Mouse (Mus musculus) CH12.LX (cell line): ENCODE results near the gene Tex35.

Experiments
- CTCF ChIP-seq, 2 experiments: IDR thresholded peaks in 1 of 2; conservative IDR thresholded peaks in 1 of 2; 2 replicates each; pipeline ENCODE4 v1.5.1; 2011 to 2012; ENCODE audit warnings: low read depth in 2 of 2, low read length in 2 of 2, improper control_type of control experiment in 1 of 2, inconsistent platforms in 1 of 2, mild to moderate bottlenecking in 1 of 2, moderate library complexity in 1 of 2
- EP300 ChIP-seq: IDR thresholded peaks from 2 replicates; pipeline ENCODE4 v1.6.1; 2011; ENCODE audit warnings: low read length, improper control_type of control experiment
- KAT2A ChIP-seq: IDR thresholded peaks from 2 replicates; pipeline ENCODE4 v1.6.1; 2012; ENCODE audit warnings: low read length, improper control_type of control experiment, inconsistent platforms; ENCODE audit not compliant: insufficient replicate concordance
- MAX ChIP-seq: IDR thresholded peaks from 2 replicates; pipeline ENCODE4 v1.6.1; 2011; ENCODE audit warnings: low read length, improper control_type of control experiment
- MEF2A ChIP-seq: IDR thresholded peaks from 2 replicates; pipeline ENCODE4 v1.6.1; 2014; ENCODE audit warnings: low read depth, mild to moderate bottlenecking, inconsistent platforms, low read length, improper control_type of control experiment, borderline replicate concordance
- PAX5 ChIP-seq: IDR thresholded peaks from 2 replicates; pipeline ENCODE4 v1.6.1; 2012; ENCODE audit warnings: low read length, inconsistent platforms, mixed read lengths
- POLR2A ChIP-seq: IDR thresholded peaks from 2 replicates; pipeline ENCODE4 v1.6.1; 2011; ENCODE audit warnings: low read depth, mild to moderate bottlenecking, improper control_type of control experiment, low read length
- ZC3H11A ChIP-seq: IDR thresholded peaks from 2 replicates; pipeline ENCODE4 v1.6.1; 2012; ENCODE audit warnings: low read depth, mild to moderate bottlenecking, inconsistent platforms, low read length, improper control_type of control experiment
- ZMIZ1 ChIP-seq: IDR thresholded peaks from 2 replicates; pipeline ENCODE4 v1.6.1; 2012; ENCODE audit warnings: low read depth, mild to moderate bottlenecking, inconsistent platforms, low read length, improper control_type of control experiment
- ZNF384 ChIP-seq: IDR thresholded peaks from 2 replicates; pipeline ENCODE4 v1.6.1; 2012; ENCODE audit warnings: low read depth, low read length, improper control_type of control experiment, inconsistent platforms

DNA sequence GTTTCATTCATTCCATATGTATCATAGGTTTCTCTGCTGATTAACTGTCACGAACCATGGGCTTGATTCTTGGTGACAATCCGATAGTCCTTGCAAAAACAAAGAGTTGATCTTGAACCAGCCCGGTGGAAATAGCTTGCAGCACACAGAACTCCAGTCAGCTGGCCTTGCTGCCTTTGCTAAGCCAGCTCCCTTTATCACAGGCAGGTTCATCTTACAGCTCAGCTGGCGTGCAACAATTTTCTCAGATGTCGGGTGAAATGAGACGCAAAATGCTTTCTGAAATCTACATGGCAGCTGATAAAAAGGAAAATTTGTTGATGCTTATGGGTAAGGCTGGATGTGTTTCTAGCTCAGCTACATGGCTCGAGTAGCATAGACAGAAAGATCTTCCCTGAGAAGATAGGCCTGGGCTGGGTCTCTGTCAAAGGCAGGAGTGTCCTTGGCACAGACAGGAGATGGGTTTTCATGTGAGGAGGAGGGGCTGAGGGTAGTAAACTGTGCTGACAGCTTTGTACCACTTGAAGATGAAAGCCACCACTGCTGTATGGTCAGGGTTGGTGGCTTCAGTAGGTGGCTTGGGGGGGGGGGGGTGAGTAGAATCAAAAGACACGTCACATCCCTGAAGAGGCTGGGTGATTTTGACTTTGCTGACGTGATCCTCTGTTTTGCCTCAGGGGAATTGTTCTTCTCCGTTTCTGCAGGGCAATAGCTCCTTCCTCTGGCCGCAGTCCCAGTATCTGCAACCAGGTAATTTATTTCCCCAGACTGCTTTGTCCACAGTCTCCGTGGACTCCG is 45.0 kb downstream of the Tex35 start:
- peak; percentile 85 for TF ChIP-seq KAT2A
- peak; percentile 91 for TF ChIP-seq ZC3H11A
- peak; percentile 57 for TF ChIP-seq POLR2A
- peak; percentile 80 for TF ChIP-seq MEF2A
- no peak for TF ChIP-seq ZMIZ1
- peak in 1 of 2 experiments; percentile 97; a peak in 2 of 4 replicates for TF ChIP-seq CTCF (conservative IDR thresholded peaks at IDR 0.05 in 1 of 2, IDR thresholded peaks at IDR 0.05 in 1 of 2; ENCODE audit: low read depth in 2 of 2, low read length in 2 of 2)
- no peak for TF ChIP-seq PAX5
- peak; percentile 62 for TF ChIP-seq EP300
- TF ChIP-seq MAX, result no peak
- peak; percentile 11; the same call in 1 of the 2 replicates for TF ChIP-seq ZNF384
